Mouse (Mus musculus) embryonic facial prominence, embryonic 10.5 days (tissue): ENCODE results near the gene Eif3c. TPM values are rescaled to one million over a fixed set of nuclear protein-coding genes. Genes with fewer than 3 reads are reported as not detected.

Experiments used
- DNase-seq: peaks from one replicate; pipeline ENCODE4 v3.0.0-alpha.2; 2017; ENCODE audit warnings: low spot score
- H3K27ac ChIP-seq: fragments of 300-500 bp; sonication (generic); replicated peaks from 2 replicates; pipeline ENCODE4 v1.5.1; 2016; ENCODE audit warnings: mild to moderate bottlenecking
- H3K27me3 ChIP-seq: fragments of 300-500 bp; sonication (generic); replicated peaks from 2 replicates; pipeline ENCODE4 v1.6.1; 2016; ENCODE audit warnings: low read depth, mild to moderate bottlenecking; ENCODE audit not compliant: poor library complexity, severe bottlenecking
- H3K36me3 ChIP-seq: fragments of 300-500 bp; sonication (generic); replicated peaks from 2 replicates; pipeline ENCODE4 v1.6.1; 2016; ENCODE audit warnings: mild to moderate bottlenecking, moderate library complexity
- H3K4me1 ChIP-seq: fragments of 300-500 bp; sonication (generic); 2 replicates; pipeline ENCODE4 v1.6.1; 2016
- H3K4me3 ChIP-seq: fragments of 300-500 bp; sonication (generic); 2 replicates; pipeline ENCODE4 v1.5.1; 2016; ENCODE audit warnings: mild to moderate bottlenecking, moderate library complexity
- H3K9me3 ChIP-seq: fragments of 300-500 bp; sonication (generic); 2 replicates; pipeline ENCODE4 v1.6.1; 2016; ENCODE audit warnings: mild to moderate bottlenecking
- WGBS: fragments of 180-500 bp; shearing (Covaris S2); methylation state at CpG from one replicate; pipeline ENCODE4 v1.1.7; 2016; 5-methylcytosine and 5-hydroxymethylcytosine counted together
- microRNA-seq: library from miRNA; unstranded; fragments of <30 nt; microRNA quantifications from one replicate; pipeline ENCODE4, GENCODE M21; 2017
- polyA plus RNA-seq: library from polyadenylated mRNA; unstranded; fragments of >200 nt; fragmentation: Nextera tagmentation; extraction: Ambion mirVana; gene quantifications from 2 replicates; pipeline ENCODE4 v1.2.1, GENCODE M21; 2016

Gene Eif3c
- polyA plus RNA-seq, 1 experiment from 2014 or later, result 224 TPM

GRCm38 (mm10) chr7:126503273-126503878, 62.8 kb downstream of the Eif3c start, which contains the start of gene Atxn2l:
Atxn2l (minus strand) TSS chr7:126503437.
- H3K9me3 ChIP-seq, result no peaks in the 10 kb centered on the region
- peak within 1 kb of the TSS; percentile 100 for H3K27ac ChIP-seq
- peaks cover 30% of the 10 kb centered on the region for H3K36me3 ChIP-seq
- H3K27me3 ChIP-seq, result no peaks in the 10 kb centered on the region
- under 1% methylated on average over 69 of the region's 72 CpGs for WGBS
- H3K4me1 ChIP-seq, result peaks cover 13% of the 10 kb centered on the region
- H3K4me3 ChIP-seq, result peak within 1 kb of the TSS; percentile 99
- peak; percentile 99 for DNase-seq

- peak overlapping the region; percentile 100 for H3K27ac ChIP-seq
- under 1% methylated on average over 40 of the region's 40 CpGs for WGBS
- peaks cover 36% of the 10 kb centered on the region for H3K36me3 ChIP-seq
- no peaks in the 10 kb centered on the region for H3K9me3 ChIP-seq
- DNase-seq, result no peak
- peaks cover 13% of the 10 kb centered on the region for H3K4me1 ChIP-seq
- peak overlapping the region; percentile 99 for H3K4me3 ChIP-seq
- no peaks in the 10 kb centered on the region for H3K27me3 ChIP-seq
Measured at GRCm38 (mm10) chr7:126502751-126503150, 63.5 kb downstream of the Eif3c start.

- no peaks in the 10 kb centered on the region for H3K9me3 ChIP-seq
- DNase-seq, result peak; percentile 99
- peaks cover 42% of the 10 kb centered on the region for H3K36me3 ChIP-seq
- peak overlapping the region; percentile 99 for H3K4me3 ChIP-seq
- H3K27me3 ChIP-seq, result no peaks in the 10 kb centered on the region
- under 1% methylated on average over 57 of the region's 57 CpGs for WGBS
- peaks cover 13% of the 10 kb centered on the region for H3K4me1 ChIP-seq
- peak overlapping the region; percentile 100 for H3K27ac ChIP-seq
Measured at GRCm38 (mm10) chr7:126502023-126502741, 64.0 kb downstream of the Eif3c start.

GRCm38 (mm10) chr7:126501684-126502022, 64.6 kb downstream of the Eif3c start:
- 6% methylated on average over 9 of the region's 9 CpGs for whole genome bisulfite sequencing
- peak overlapping the region; percentile 100 for H3K27ac ChIP-seq
- no peaks in the 10 kb centered on the region for H3K9me3 ChIP-seq

GRCm38 (mm10) chr7:126499416-126499815, 66.8 kb downstream of the Eif3c start:
- H3K4me1 ChIP-seq, result peaks cover 13% of the 10 kb centered on the region
- peaks cover 70% of the 10 kb centered on the region for H3K36me3 ChIP-seq
- no peak for DNase-seq
- H3K27me3 ChIP-seq, result no peaks in the 10 kb centered on the region
- no peak overlapping the region for H3K4me3 ChIP-seq
- no peak overlapping the region for H3K27ac ChIP-seq
- no peaks in the 10 kb centered on the region for H3K9me3 ChIP-seq
- WGBS, result 95% methylated on average over 7 of the region's 7 CpGs

More at GRCm38 (mm10) chr7:126501684-126502022, 64.6 kb downstream of the Eif3c start:
- DNase-seq, result no peak
- Histone ChIP-seq H3K4me3 (peak overlapping the region; percentile 99), H3K36me3 (peaks cover 47% of the 10 kb centered on the region), H3K27me3 (no peaks in the 10 kb centered on the region), H3K4me1 (peaks cover 13% of the 10 kb centered on the region)

- H3K4me1 ChIP-seq, result peaks cover 7% of the 10 kb centered on the region
- no peak for DNase-seq
- peaks cover 84% of the 10 kb centered on the region for H3K36me3 ChIP-seq
- WGBS, result 95% methylated on average over 12 of the region's 12 CpGs
- H3K4me3 ChIP-seq, result no peak overlapping the region
- H3K27ac ChIP-seq, result no peak overlapping the region
- H3K9me3 ChIP-seq, result no peaks in the 10 kb centered on the region
- H3K27me3 ChIP-seq, result no peaks in the 10 kb centered on the region
Measured at GRCm38 (mm10) chr7:126497966-126498365, 68.2 kb downstream of the Eif3c start.

GRCm38 (mm10) chr7:126496475-126496874, 69.7 kb downstream of the Eif3c start:
- no peaks in the 10 kb centered on the region for H3K9me3 ChIP-seq
- H3K36me3 ChIP-seq, result peaks cover 99% of the 10 kb centered on the region
- H3K4me3 ChIP-seq, result no peak overlapping the region
- no peak overlapping the region for H3K27ac ChIP-seq
- H3K4me1 ChIP-seq, result peaks cover 10% of the 10 kb centered on the region
- no peaks in the 10 kb centered on the region for H3K27me3 ChIP-seq
- DNase-seq, result no peak
- WGBS, result 89% methylated on average over 5 of the region's 5 CpGs

Small RNA genes within 50 kb of the gene (microRNA-seq; reads per million reads assigned to microRNA genes)
- gene Mir7059, result not detected

Other genes with a start within 250 kb of the Eif3c start
- 2.9 and 3.3 TPM in 2 replicates for gene Lat, start 196.8 kb downstream of the Eif3c start, polyA plus RNA-seq
- 63.6 and 66.9 TPM in 2 replicates for gene Spns1, start 189.0 kb downstream of the Eif3c start, polyA plus RNA-seq
- 2.5 and 2.9 TPM in 2 replicates for gene Nfatc2ip, start 169.7 kb downstream of the Eif3c start, polyA plus RNA-seq
- gene Cd19, start 151.5 kb downstream of the Eif3c start, polyA plus RNA-seq, result not detected in 2 replicates
- 33.7 and 34.6 TPM in 2 replicates for gene Rabep2, start 137.7 kb downstream of the Eif3c start, polyA plus RNA-seq
- 1.8 and 2.5 TPM in 2 replicates for gene Atp2a1, start 103.3 kb downstream of the Eif3c start, polyA plus RNA-seq
- gene Sh2b1, start 91.0 kb downstream of the Eif3c start, polyA plus RNA-seq, result 53.3 and 54.0 TPM in 2 replicates
- gene Tufm, start 79.0 kb downstream of the Eif3c start, polyA plus RNA-seq, result 169 and 185 TPM in 2 replicates
- gene Atxn2l, start 63.0 kb downstream of the Eif3c start, polyA plus RNA-seq, result 50.4 and 54.1 TPM in 2 replicates
- gene Apobr, start 18.5 kb upstream of the Eif3c start, polyA plus RNA-seq, result 0.29 and 0.41 TPM in 2 replicates
- 22.9 and 27.1 TPM in 2 replicates for gene Cln3, start 19.4 kb upstream of the Eif3c start, polyA plus RNA-seq
- not detected in 2 replicates for gene Il27, start 28.5 kb upstream of the Eif3c start, polyA plus RNA-seq
- gene Nupr1, start 64.5 kb upstream of the Eif3c start, polyA plus RNA-seq, result 0.92 and 1.2 TPM in 2 replicates
- gene Sgf29, start 82.9 kb upstream of the Eif3c start, polyA plus RNA-seq, result 64.6 and 65.6 TPM in 2 replicates
- 0.32 and 0.40 TPM in 2 replicates for gene Sult1a1, start 110.0 kb upstream of the Eif3c start, polyA plus RNA-seq
- 186 and 206 TPM in 2 replicates for gene Bola2, start 129.0 kb upstream of the Eif3c start, polyA plus RNA-seq
- 14.4 and 15.1 TPM in 2 replicates for gene Slx1b, start 129.4 kb upstream of the Eif3c start, polyA plus RNA-seq
- 35.7 and 38.5 TPM in 2 replicates for gene Coro1a, start 141.4 kb upstream of the Eif3c start, polyA plus RNA-seq
- gene Mapk3, start 193.2 kb upstream of the Eif3c start, polyA plus RNA-seq, result 51.9 and 57.2 TPM in 2 replicates
- 0.96 and 1.8 TPM in 2 replicates for gene Gdpd3, start 199.9 kb upstream of the Eif3c start, polyA plus RNA-seq
- gene Ypel3, start 210.5 kb upstream of the Eif3c start, polyA plus RNA-seq, result 51.1 and 64.4 TPM in 2 replicates
- gene Tbx6, start 215.1 kb upstream of the Eif3c start, polyA plus RNA-seq, result 0.36 and 0.60 TPM in 2 replicates
- gene Ppp4c, start 226.1 kb upstream of the Eif3c start, polyA plus RNA-seq, result 390 and 408 TPM in 2 replicates
- 0.80 and 1.2 TPM in 2 replicates for gene Fam57b, start 231.3 kb upstream of the Eif3c start, polyA plus RNA-seq